Mouse (Mus musculus) G1E (cell line): ENCODE measurements around the gene Pde4d. TPM values are rescaled to one million over a fixed set of nuclear protein-coding genes. Genes with fewer than 3 reads are reported as not detected.

Experiments
- ATAC-seq: 2 replicates; pipeline ENCODE4 v1.8.0; 2016; ENCODE audit warnings: mild to moderate bottlenecking; ENCODE audit not compliant: insufficient number of reproducible peaks, poor library complexity, low FRiP score, severe bottlenecking; ENCODE audit errors: extremely low read depth
- DNase-seq: peaks from one replicate; pipeline ENCODE4 v3.0.0; 2012; ENCODE audit warnings: low spot score
- H3K27me3 ChIP-seq: 2 replicates; pipeline ENCODE4 v1.6.1; 2012; ENCODE audit warnings: mild to moderate bottlenecking, low read length, inconsistent platforms; ENCODE audit not compliant: insufficient read depth
- H3K36me3 ChIP-seq: replicated peaks from 2 replicates; pipeline ENCODE3; 2012; ENCODE audit warnings: mild to moderate bottlenecking, inconsistent platforms
- H3K4me1 ChIP-seq: 2 replicates; pipeline ENCODE4 v1.6.1; 2012; ENCODE audit warnings: low read depth, low read length, inconsistent platforms, mixed read lengths; ENCODE audit not compliant: insufficient read depth
- H3K4me3 ChIP-seq: 2 replicates; pipeline ENCODE4 v1.5.1; 2012; ENCODE audit warnings: low read depth, mild to moderate bottlenecking, inconsistent platforms, low read length, moderate library complexity, mixed read lengths
- H3K9me3 ChIP-seq: replicated peaks from 2 replicates; pipeline ENCODE4 v1.6.1; 2012; ENCODE audit warnings: inconsistent platforms
- CTCF ChIP-seq: IDR thresholded peaks from 2 replicates; pipeline ENCODE4 v1.5.1; 2012; ENCODE audit warnings: low read depth, low read length, inconsistent platforms, mixed read lengths
- GATA1 ChIP-seq: IDR thresholded peaks from 2 replicates; pipeline ENCODE4 v1.6.1; 2012; ENCODE audit warnings: borderline replicate concordance, low read length, inconsistent platforms, mixed read lengths
- GATA2 ChIP-seq: IDR thresholded peaks from 2 replicates; pipeline ENCODE4 v1.6.1; 2012; ENCODE audit warnings: low read depth, low read length, inconsistent platforms, borderline replicate concordance
- POLR2AphosphoS5 ChIP-seq: IDR thresholded peaks from 2 replicates; pipeline ENCODE4 v1.6.1; 2012; ENCODE audit warnings: low read depth, low read length, inconsistent platforms; ENCODE audit not compliant: insufficient replicate concordance
- TAL1 ChIP-seq: conservative IDR thresholded peaks from 2 replicates; pipeline ENCODE4 v1.6.1; 2012; ENCODE audit warnings: low read depth, low read length, inconsistent platforms, mixed read lengths
- polyA plus RNA-seq: library from polyadenylated mRNA; stranded (reverse); fragments of >175 nt; gene quantifications from 2 replicates; pipeline ENCODE4 v1.2.3, GENCODE M21; 2012
- total RNA-seq, 2 experiments: library from RNA; stranded (forward) in 1 of 2; stranded (reverse) in 1 of 2; fragments of 200-1000 nt in 1 of 2; fragments of >200 nt in 1 of 2; fragmentation: Nextera tagmentation in 1 of 2; gene quantifications; 2 replicates each; pipeline ENCODE4 v1.2.3; 2014 to 2017

Pde4d gene
- total and polyA plus RNA-seq, 3 experiments: 8.2 to 124 (median 22.6) TPM

DNA sequence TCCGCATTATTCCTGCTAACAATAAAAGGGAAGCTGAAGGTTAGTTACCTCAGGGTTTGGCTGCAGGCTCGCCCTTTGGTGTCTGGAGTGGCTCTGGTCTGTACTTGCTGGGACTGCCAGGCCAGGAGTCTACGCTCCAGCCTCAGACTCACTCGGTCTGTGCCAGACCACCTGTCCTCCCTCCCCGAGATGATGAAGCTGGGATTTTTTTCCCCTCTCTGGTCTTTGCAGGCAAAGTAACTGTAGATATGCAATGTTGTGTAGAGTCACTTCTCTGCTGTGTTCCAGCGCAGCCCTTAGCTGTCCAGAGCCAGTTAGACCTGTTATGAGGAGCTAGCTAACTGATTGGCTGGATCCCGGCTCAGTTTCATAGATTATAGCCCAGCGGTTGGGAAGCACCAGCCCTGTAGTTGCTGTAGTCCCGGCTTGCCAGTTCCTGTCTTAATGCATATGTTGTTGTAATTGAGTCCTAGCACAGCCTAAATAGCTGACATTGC lies 48.5 kb downstream of the Pde4d start:
- Histone ChIP-seq H3K9me3 (no peaks in the 10 kb centered on the region), H3K4me3 (no peak overlapping the region), H3K36me3 (no peaks in the 10 kb centered on the region), H3K4me1 (no peaks in the 10 kb centered on the region), H3K27me3 (peaks cover 5% of the 10 kb centered on the region)
- no peak for DNase-seq
- TF ChIP-seq GATA1 (no peak), POLR2AphosphoS5 (no peak), CTCF (no peak), TAL1 (no peak), GATA2 (no peak)
- ATAC-seq: no peak

DNA sequence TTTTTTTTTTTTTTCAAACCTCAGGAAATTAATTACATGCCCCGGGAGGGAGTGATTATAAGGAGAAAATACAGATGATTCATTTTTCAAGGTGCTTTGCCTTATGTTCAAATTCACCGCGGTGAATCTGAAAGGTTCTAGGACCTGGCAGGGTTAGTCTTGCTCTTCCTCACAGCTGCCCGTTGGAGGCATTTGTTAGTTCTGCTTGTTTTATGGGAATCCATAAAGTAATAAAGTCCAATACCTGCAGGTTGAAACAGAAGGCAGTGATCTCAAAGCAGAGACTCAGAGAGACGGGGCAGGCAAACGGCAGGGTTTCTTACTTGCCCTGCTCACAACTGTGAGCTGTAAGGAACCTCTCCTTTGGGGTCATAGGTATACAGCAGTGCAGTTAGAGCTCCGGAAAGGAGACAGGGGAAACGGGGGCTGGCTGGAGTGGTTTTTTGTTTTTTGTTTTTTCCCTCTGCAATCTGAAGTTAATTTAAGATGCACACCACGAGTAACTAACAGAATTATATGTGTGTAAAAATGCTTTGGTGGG lies 49.1 kb downstream of the Pde4d start:
- H3K4me3 ChIP-seq: no peak overlapping the region
- DNase-seq (no peak), ATAC-seq (no peak)
- no peaks in the 10 kb centered on the region for H3K36me3 ChIP-seq
- H3K27me3 ChIP-seq: peaks cover 5% of the 10 kb centered on the region
- no peak for TF ChIP-seq GATA1
- no peak for TF ChIP-seq TAL1
- no peak for TF ChIP-seq POLR2AphosphoS5
- no peak for TF ChIP-seq CTCF
- no peak for TF ChIP-seq GATA2
- H3K4me1 ChIP-seq: no peaks in the 10 kb centered on the region
- no peaks in the 10 kb centered on the region for H3K9me3 ChIP-seq

DNA sequence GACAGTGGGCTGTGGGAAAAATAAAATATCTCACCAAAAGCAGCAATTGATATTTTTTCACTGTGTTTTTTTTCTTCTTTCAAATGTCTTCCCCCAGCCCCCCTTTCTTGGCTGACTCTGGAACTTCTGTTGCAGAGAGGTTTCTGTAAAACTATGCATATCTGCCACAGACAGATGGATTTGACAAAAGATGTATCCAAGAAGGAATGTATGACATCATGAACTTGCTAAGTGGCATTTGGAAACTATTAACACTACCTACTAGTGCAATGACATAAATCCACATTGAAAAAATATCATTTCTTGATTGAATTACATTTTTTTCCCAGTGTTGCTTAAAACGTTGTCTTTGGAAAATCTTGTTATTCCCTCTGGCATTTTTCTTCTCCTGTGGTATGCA lies 51.6 kb downstream of the Pde4d start:
- ATAC-seq: no peak
- H3K4me3 ChIP-seq: no peak overlapping the region
- H3K36me3 ChIP-seq: no peaks in the 10 kb centered on the region
- no peak for DNase-seq
- no peaks in the 10 kb centered on the region for H3K9me3 ChIP-seq
- TF ChIP-seq POLR2AphosphoS5 (no peak), GATA2 (no peak), CTCF (no peak), GATA1 (no peak), TAL1 (no peak)
- H3K4me1 ChIP-seq: no peaks in the 10 kb centered on the region
- H3K27me3 ChIP-seq: peaks cover 5% of the 10 kb centered on the region

DNA sequence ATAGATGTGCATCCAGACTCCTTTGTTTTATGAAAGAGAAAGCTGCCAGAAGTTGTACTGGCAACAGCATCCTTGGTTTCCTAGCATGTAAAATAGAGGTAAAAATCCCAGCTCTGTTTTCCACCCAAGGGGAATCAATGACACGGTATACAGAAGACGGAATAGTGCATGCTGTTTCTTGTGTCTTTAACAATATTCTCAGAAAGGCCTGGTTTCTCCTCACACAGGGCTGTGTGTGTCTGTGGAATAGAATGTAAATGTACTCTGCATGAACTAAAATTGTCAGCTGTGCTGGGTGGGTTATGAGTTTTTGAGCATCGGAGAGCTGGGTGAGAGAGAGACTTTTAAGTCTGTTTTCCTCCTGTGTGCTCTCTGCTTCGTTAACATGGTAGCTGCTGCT lies 74.8 kb downstream of the Pde4d start:
- ATAC-seq: no peak

DNA sequence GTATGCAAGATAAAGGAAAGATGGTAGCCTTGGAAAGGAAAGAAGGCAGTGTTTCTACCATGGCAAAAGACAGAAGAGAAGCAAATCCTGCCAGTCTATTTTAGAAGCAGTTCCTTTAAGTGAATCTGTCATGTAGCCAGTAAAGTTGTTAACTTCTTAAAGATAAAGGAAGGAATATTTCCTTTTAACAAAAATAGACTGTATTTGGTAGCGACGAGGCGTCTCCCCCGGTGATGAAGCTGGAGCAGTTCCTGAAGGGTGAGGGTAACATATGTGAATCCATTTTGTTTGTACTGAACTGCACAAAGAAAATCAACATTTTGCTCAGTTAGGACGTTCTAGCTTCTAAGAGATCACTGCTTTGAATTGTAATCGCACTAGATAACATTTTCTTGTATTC lies 75.2 kb downstream of the Pde4d start:
- Histone ChIP-seq H3K9me3 (no peaks in the 10 kb centered on the region), H3K4me1 (peaks cover 8% of the 10 kb centered on the region; the same call in 1 of the 2 replicates), H3K4me3 (no peak overlapping the region), H3K27me3 (peaks cover 11% of the 10 kb centered on the region), H3K36me3 (no peaks in the 10 kb centered on the region)
- ATAC-seq (no peak), DNase-seq (no peak)
- TF ChIP-seq TAL1 (no peak), POLR2AphosphoS5 (no peak), CTCF (no peak), GATA2 (no peak), GATA1 (no peak)

More for the DNA sequence above, 74.8 kb downstream of the Pde4d start:
- Histone ChIP-seq H3K4me1 (peaks cover 8% of the 10 kb centered on the region; the same call in 1 of the 2 replicates), H3K36me3 (no peaks in the 10 kb centered on the region), H3K9me3 (no peaks in the 10 kb centered on the region), H3K27me3 (peaks cover 11% of the 10 kb centered on the region), H3K4me3 (no peak overlapping the region)
- no peak for TF ChIP-seq TAL1
- TF ChIP-seq GATA1: no peak
- no peak for TF ChIP-seq CTCF
- no peak for TF ChIP-seq POLR2AphosphoS5
- TF ChIP-seq GATA2: no peak
- DNase-seq: no peak

DNA sequence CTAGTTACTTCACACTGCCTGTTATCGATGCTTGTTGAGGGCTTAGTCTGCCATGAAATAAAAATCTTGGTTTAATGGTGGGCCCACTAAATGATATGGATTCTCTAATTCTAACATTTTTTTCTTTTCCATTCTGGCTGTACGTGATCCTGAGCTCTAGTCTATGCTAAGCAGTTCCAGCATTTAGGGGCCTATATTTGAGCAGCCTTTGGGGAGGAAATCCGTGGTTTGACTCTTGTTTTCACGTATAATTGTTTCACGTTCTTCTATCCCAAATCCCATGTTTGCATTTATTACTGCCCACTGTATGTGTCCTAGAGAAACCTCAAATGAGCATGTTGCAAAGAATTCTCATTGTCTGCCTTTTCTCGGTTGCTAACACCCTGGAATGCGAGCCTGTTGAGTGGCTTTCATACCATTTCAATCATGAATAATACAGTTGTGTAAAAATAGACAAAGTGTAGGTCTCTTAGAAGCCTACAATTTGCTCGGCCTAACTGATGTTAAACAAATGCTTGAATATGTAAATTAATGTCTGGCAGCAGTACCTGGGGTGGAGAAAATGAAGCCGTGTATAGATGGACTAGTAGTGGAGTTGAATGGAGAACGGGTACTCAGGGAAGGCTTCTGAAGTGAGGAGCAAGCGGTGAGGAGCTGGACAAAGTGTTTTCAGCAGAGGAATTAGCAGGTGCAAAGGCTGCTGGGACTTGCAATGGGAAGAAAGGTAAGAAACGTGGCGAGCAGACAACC lies 76.7 kb downstream of the Pde4d start:
- Histone ChIP-seq H3K4me1 (peaks cover 8% of the 10 kb centered on the region; the same call in 1 of the 2 replicates), H3K36me3 (no peaks in the 10 kb centered on the region), H3K9me3 (no peaks in the 10 kb centered on the region), H3K27me3 (peaks cover 12% of the 10 kb centered on the region), H3K4me3 (no peak overlapping the region)
- no peak for TF ChIP-seq TAL1
- TF ChIP-seq GATA1: no peak
- no peak for TF ChIP-seq POLR2AphosphoS5
- no peak for TF ChIP-seq GATA2
- no peak for TF ChIP-seq CTCF
- ATAC-seq: no peak
- DNase-seq: no peak
